Mouse (Mus musculus): Measurements from ENCODE around the gene Psmd5. TPM values are rescaled to one million over a fixed set of nuclear protein-coding genes. Genes with fewer than 3 reads are reported as not detected.
A peak's percentile ranks its signal among the peaks of the same experiment; 100 is the strongest.

Psmd5 gene
- polyA plus RNA-seq, 1 experiment from 2014 or later: 114 TPM

GRCm38 (mm10) chr2:34893950-34894349, 19.2 kb upstream of the Psmd5 start:
- no peak overlapping the region for H3K27ac ChIP-seq (replicated peaks; ENCODE audit: low read depth, low read length)
- H3K9ac ChIP-seq (replicated peaks; ENCODE audit: low read length): no peak overlapping the region

GRCm38 (mm10) chr2:34884186-34884585, 9.4 kb upstream of the Psmd5 start:
- no peaks in the 10 kb centered on the region for H3K27me3 ChIP-seq (ENCODE audit: control insufficient read depth, insufficient read depth, low read length)
- H3K4me1 ChIP-seq (ENCODE audit: control insufficient read depth, insufficient read depth, low read length): no peaks in the 10 kb centered on the region
- no peak overlapping the region for H3K27ac ChIP-seq (replicated peaks; ENCODE audit: low read depth, low read length)
- DNase-seq (ENCODE audit: low spot score) (no peak), ATAC-seq (replicated peaks; ENCODE audit: insufficient number of reproducible peaks, low FRiP score, low TSS enrichment, low read depth) (no peak)
- no peak overlapping the region for H3K4me3 ChIP-seq (ENCODE audit: low read depth, low read length)
- no peak overlapping the region for H3K4me2 ChIP-seq (ENCODE audit: low read depth, low read length)
- H3K9me3 ChIP-seq (replicated peaks; ENCODE audit: control insufficient read depth, low read length): no peaks in the 10 kb centered on the region
- H3K36me3 ChIP-seq (replicated peaks; ENCODE audit: control insufficient read depth, insufficient read depth, low read depth, low read length): no peaks in the 10 kb centered on the region
- H3K9ac ChIP-seq (replicated peaks; ENCODE audit: low read length): no peak overlapping the region
- WGBS: 61% methylated on average over 2 of the region's 2 CpGs

More at GRCm38 (mm10) chr2:34893950-34894349, 19.2 kb upstream of the Psmd5 start:
- 67% methylated on average over 5 of the region's 5 CpGs for WGBS
- Histone ChIP-seq H3K27me3 (ENCODE audit: control insufficient read depth, insufficient read depth, low read length) (no peaks in the 10 kb centered on the region), H3K36me3 (replicated peaks; ENCODE audit: control insufficient read depth, insufficient read depth, low read depth, low read length) (no peaks in the 10 kb centered on the region), H3K4me2 (ENCODE audit: low read depth, low read length) (no peak overlapping the region), H3K4me1 (ENCODE audit: control insufficient read depth, insufficient read depth, low read length) (no peaks in the 10 kb centered on the region), H3K4me3 (ENCODE audit: low read depth, low read length) (no peak overlapping the region), H3K9me3 (replicated peaks; ENCODE audit: control insufficient read depth, low read length) (no peaks in the 10 kb centered on the region)
- DNase-seq (ENCODE audit: low spot score) (no peak), ATAC-seq (replicated peaks; ENCODE audit: insufficient number of reproducible peaks, low FRiP score, low TSS enrichment, low read depth) (no peak)

- Histone ChIP-seq H3K4me3 (ENCODE audit: low read depth, low read length) (no peak overlapping the region), H3K4me2 (ENCODE audit: low read depth, low read length) (no peak overlapping the region), H3K9me3 (replicated peaks; ENCODE audit: control insufficient read depth, low read length) (no peaks in the 10 kb centered on the region), H3K36me3 (replicated peaks; ENCODE audit: control insufficient read depth, insufficient read depth, low read depth, low read length) (no peaks in the 10 kb centered on the region), H3K4me1 (ENCODE audit: control insufficient read depth, insufficient read depth, low read length) (no peaks in the 10 kb centered on the region), H3K27me3 (ENCODE audit: control insufficient read depth, insufficient read depth, low read length) (no peaks in the 10 kb centered on the region), H3K9ac (replicated peaks; ENCODE audit: low read length) (no peak overlapping the region), H3K27ac (replicated peaks; ENCODE audit: low read depth, low read length) (no peak overlapping the region)
- 46% methylated on average over 5 of the region's 5 CpGs for WGBS
- ATAC-seq (replicated peaks; ENCODE audit: insufficient number of reproducible peaks, low FRiP score, low TSS enrichment, low read depth): no peak
- no peak for DNase-seq (ENCODE audit: low spot score)
These were observed 8.4 kb upstream of the Psmd5 start for GRCm38 (mm10) chr2:34883190-34883589.

GRCm38 (mm10) chr2:34882757-34883156, 8.0 kb upstream of the Psmd5 start:
- Histone ChIP-seq H3K27ac (replicated peaks; ENCODE audit: low read depth, low read length) (no peak overlapping the region), H3K4me2 (ENCODE audit: low read depth, low read length) (no peak overlapping the region), H3K36me3 (replicated peaks; ENCODE audit: control insufficient read depth, insufficient read depth, low read depth, low read length) (no peaks in the 10 kb centered on the region), H3K4me3 (ENCODE audit: low read depth, low read length) (no peak overlapping the region), H3K9ac (replicated peaks; ENCODE audit: low read length) (no peak overlapping the region), H3K4me1 (ENCODE audit: control insufficient read depth, insufficient read depth, low read length) (no peaks in the 10 kb centered on the region), H3K27me3 (ENCODE audit: control insufficient read depth, insufficient read depth, low read length) (no peaks in the 10 kb centered on the region), H3K9me3 (replicated peaks; ENCODE audit: control insufficient read depth, low read length) (no peaks in the 10 kb centered on the region)
- 92% methylated on average over 2 of the region's 2 CpGs for WGBS
- DNase-seq (ENCODE audit: low spot score) (no peak), ATAC-seq (replicated peaks; ENCODE audit: insufficient number of reproducible peaks, low FRiP score, low TSS enrichment, low read depth) (no peak)

- H3K36me3 ChIP-seq (replicated peaks; ENCODE audit: control insufficient read depth, insufficient read depth, low read depth, low read length): no peaks in the 10 kb centered on the region
- H3K4me1 ChIP-seq (ENCODE audit: control insufficient read depth, insufficient read depth, low read length): no peaks in the 10 kb centered on the region
- H3K27me3 ChIP-seq (ENCODE audit: control insufficient read depth, insufficient read depth, low read length): no peaks in the 10 kb centered on the region
- H3K27ac ChIP-seq (replicated peaks; ENCODE audit: low read depth, low read length): no peak overlapping the region
- no peak for ATAC-seq (replicated peaks; ENCODE audit: insufficient number of reproducible peaks, low FRiP score, low TSS enrichment, low read depth)
- H3K9me3 ChIP-seq (replicated peaks; ENCODE audit: control insufficient read depth, low read length): no peaks in the 10 kb centered on the region
- no peak overlapping the region for H3K9ac ChIP-seq (replicated peaks; ENCODE audit: low read length)
- WGBS: 83% methylated on average over 10 of the region's 10 CpGs
- no peak for DNase-seq (ENCODE audit: low spot score)
- no peak overlapping the region for H3K4me3 ChIP-seq (ENCODE audit: low read depth, low read length)
- H3K4me2 ChIP-seq (ENCODE audit: low read depth, low read length): no peak overlapping the region
These were observed 5.3 kb upstream of the Psmd5 start for GRCm38 (mm10) chr2:34880054-34880453.

- Histone ChIP-seq H3K4me2 (ENCODE audit: low read depth, low read length) (no peak within 1 kb of the TSS), H3K4me3 (ENCODE audit: low read depth, low read length) (no peak within 1 kb of the TSS), H3K36me3 (replicated peaks; ENCODE audit: control insufficient read depth, insufficient read depth, low read depth, low read length) (no peaks in the 10 kb centered on the region), H3K9me3 (replicated peaks; ENCODE audit: control insufficient read depth, low read length) (no peaks in the 10 kb centered on the region), H3K4me1 (ENCODE audit: control insufficient read depth, insufficient read depth, low read length) (no peaks in the 10 kb centered on the region; the same call in 1 of the 2 replicates), H3K27ac (replicated peaks; ENCODE audit: low read depth, low read length) (no peak within 1 kb of the TSS), H3K27me3 (ENCODE audit: control insufficient read depth, insufficient read depth, low read length) (no peaks in the 10 kb centered on the region), H3K9ac (replicated peaks; ENCODE audit: low read length) (no peak within 1 kb of the TSS)
- no peak for ATAC-seq (replicated peaks; ENCODE audit: insufficient number of reproducible peaks, low FRiP score, low TSS enrichment, low read depth)
- WGBS: 2% methylated on average over 14 of the region's 14 CpGs
- no peak for DNase-seq (ENCODE audit: low spot score)
These were observed 497 bp downstream of the Psmd5 start, which contains the start of gene Cutal for GRCm38 (mm10) chr2:34874271-34874670. TSS of gene Cutal (plus strand) at chr2:34874396.

- peak overlapping the region; percentile 90 for H3K4me3 ChIP-seq (ENCODE audit: low read depth, low read length)
- H3K36me3 ChIP-seq (replicated peaks; ENCODE audit: control insufficient read depth, insufficient read depth, low read depth, low read length): peaks cover under 1% of the 10 kb centered on the region; the same call in 1 of the 2 replicates
- H3K9me3 ChIP-seq (replicated peaks; ENCODE audit: control insufficient read depth, low read length): no peaks in the 10 kb centered on the region
- DNase-seq (ENCODE audit: low spot score) (peak; percentile 100), ATAC-seq (replicated peaks; ENCODE audit: insufficient number of reproducible peaks, low FRiP score, low TSS enrichment, low read depth) (peak; percentile 95)
- peak overlapping the region; percentile 44 for H3K4me2 ChIP-seq (ENCODE audit: low read depth, low read length)
- peak overlapping the region; percentile 83 for H3K27ac ChIP-seq (replicated peaks; ENCODE audit: low read depth, low read length)
- H3K4me1 ChIP-seq (ENCODE audit: control insufficient read depth, insufficient read depth, low read length): no peaks in the 10 kb centered on the region; the same call in 1 of the 2 replicates
- no peaks in the 10 kb centered on the region for H3K27me3 ChIP-seq (ENCODE audit: control insufficient read depth, insufficient read depth, low read length)
- peak overlapping the region; percentile 95 for H3K9ac ChIP-seq (replicated peaks; ENCODE audit: low read length)
- WGBS: under 1% methylated on average over 67 of the region's 67 CpGs
These were observed 4.0 kb downstream of the Psmd5 start for GRCm38 (mm10) chr2:34870520-34871474.

GRCm38 (mm10) chr2:34869680-34870079, 5.1 kb downstream of the Psmd5 start:
- 46% methylated on average over 5 of the region's 5 CpGs for WGBS
- peak overlapping the region; percentile 19 for H3K4me2 ChIP-seq (ENCODE audit: low read depth, low read length)

More at GRCm38 (mm10) chr2:34869680-34870079, 5.1 kb downstream of the Psmd5 start:
- Histone ChIP-seq H3K4me3 (ENCODE audit: low read depth, low read length) (peak overlapping the region; percentile 90), H3K27me3 (ENCODE audit: control insufficient read depth, insufficient read depth, low read length) (no peaks in the 10 kb centered on the region), H3K36me3 (replicated peaks; ENCODE audit: control insufficient read depth, insufficient read depth, low read depth, low read length) (peaks cover 7% of the 10 kb centered on the region), H3K9me3 (replicated peaks; ENCODE audit: control insufficient read depth, low read length) (no peaks in the 10 kb centered on the region), H3K9ac (replicated peaks; ENCODE audit: low read length) (peak overlapping the region; percentile 39), H3K27ac (replicated peaks; ENCODE audit: low read depth, low read length) (no peak overlapping the region), H3K4me1 (ENCODE audit: control insufficient read depth, insufficient read depth, low read length) (no peaks in the 10 kb centered on the region; the same call in 1 of the 2 replicates)
- ATAC-seq (replicated peaks; ENCODE audit: insufficient number of reproducible peaks, low FRiP score, low TSS enrichment, low read depth): no peak
- DNase-seq (ENCODE audit: low spot score): no peak
